Mouse (Mus musculus): ENCODE data around the gene Tpst1.

DNA sequence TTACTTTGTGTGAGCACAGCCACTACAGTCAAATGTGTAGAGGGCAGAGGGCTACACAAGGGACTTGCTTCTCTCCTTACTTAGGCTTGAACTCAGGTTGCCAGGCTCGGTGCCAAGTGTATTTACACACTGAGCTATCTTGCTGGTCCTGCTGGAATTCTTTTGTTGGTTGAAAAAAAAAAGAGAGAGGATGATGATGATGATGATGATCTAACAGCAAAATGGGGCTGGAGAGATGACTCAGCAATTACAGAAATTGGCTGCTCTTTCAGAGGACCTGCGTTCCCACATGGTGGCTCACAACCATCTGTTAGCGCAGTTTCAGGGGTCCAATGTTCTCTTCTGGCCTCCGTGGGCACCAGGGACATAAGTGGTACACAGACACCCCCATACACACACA is 15.5 kb downstream of the Tpst1 start:
- no peak for TF ChIP-seq POLR2A (IDR thresholded peaks at IDR 0.05; ENCODE audit: low read depth, low read length)
- TF ChIP-seq CTCF (IDR thresholded peaks at IDR 0.05; ENCODE audit: borderline replicate concordance, insufficient read depth, low read length) = no peak
